Mouse (Mus musculus) spleen, embryonic (tissue): ENCODE measurements around the gene Prex1.

ENCODE experiments used
- CTCF ChIA-PET: fragments of 350-600 bp; sonication (Branson Sonifier 250); formaldehyde crosslinking; loops from one replicate; lab custom pipeline; 2022; lab: Charles Lee

The Prex1 gene

DNA sequence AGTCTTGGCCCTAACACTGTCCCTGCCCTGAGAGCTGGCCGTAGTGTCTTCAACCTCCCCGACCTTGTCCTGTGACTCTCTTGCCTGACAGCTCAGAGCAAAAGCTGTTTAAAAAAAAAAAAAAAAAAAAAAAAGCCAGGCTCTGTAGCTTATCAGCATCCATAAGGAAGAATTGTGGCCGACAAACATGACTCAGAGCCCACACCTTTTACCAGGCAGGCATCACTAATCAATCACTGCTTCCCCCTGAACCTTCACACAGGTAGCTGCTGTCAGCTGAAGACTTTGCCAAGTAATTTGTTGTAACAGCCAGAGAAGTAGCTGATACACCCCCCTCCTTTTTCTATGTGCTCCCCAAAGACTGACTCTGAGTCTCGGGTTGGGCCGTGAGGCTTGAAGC, 140.0 kb downstream of the Prex1 start:
- CTCF ChIA-PET, result interaction anchor here (0.6 to 0.7 kb wide), 2 partner anchors 29 to 188 kb away, joined by 3 to 4 read pairs; no protein-coding TSS in a partner anchor

GRCm38 (mm10) chr2:166572297-166572696, 141.3 kb downstream of the Prex1 start:
- CTCF ChIA-PET, result no interaction called here

- CTCF ChIA-PET, result no interaction called here
These were observed 144.4 kb downstream of the Prex1 start for GRCm38 (mm10) chr2:166569182-166569581.

- CTCF ChIA-PET, result no interaction called here
These were observed 148.1 kb downstream of the Prex1 start for GRCm38 (mm10) chr2:166565503-166565902.

DNA sequence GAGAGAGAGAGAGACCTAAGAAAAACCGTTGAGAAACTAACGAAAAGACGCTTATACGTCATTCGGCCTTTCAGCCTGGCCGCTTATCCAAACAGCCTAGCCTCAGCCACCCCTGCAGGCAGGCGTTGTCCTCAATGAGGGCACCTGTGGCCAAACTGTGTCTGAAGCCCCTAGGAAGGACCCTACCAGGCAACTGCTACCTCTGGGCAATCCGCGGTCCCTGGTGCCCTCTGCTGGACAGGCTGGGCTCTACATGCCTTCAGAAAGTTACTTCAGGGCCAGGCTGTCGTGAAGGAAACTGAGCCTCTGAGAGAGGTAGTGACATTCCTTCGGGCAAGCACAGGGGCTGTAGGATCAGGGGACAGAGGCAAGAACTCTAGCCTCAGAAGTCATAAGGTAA, 149.2 kb downstream of the Prex1 start:
- CTCF ChIA-PET, result no interaction called here

- CTCF ChIA-PET, result no interaction called here
These were observed 149.7 kb downstream of the Prex1 start for GRCm38 (mm10) chr2:166563890-166564289.

GRCm38 (mm10) chr2:166563076-166563475, 150.6 kb downstream of the Prex1 start:
- CTCF ChIA-PET, result interaction anchor here (0.6 kb wide), 1 partner anchor 460 kb away, joined by 3 read pairs; no protein-coding TSS in a partner anchor

DNA sequence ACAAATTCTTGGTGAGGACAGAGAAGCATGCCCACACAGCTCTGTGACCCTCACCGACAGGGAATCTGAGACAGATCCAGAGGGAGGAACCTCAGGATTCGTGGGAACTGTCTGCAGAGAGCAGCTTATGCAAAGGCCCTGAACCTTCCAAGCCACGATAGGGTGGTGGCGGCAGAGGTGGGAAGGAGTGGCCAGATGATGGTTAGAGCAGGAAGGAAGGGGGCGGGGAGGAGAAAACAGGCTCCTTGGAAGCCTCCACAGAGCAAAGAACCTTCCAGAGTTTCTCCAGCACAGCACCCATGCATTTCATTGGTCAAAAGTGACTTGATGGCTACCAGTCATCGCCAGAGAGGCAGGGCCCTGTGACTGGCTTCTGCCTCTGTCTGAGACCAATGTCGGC, 151.9 kb downstream of the Prex1 start:
- CTCF ChIA-PET, result no interaction called here

GRCm38 (mm10) chr2:166560826-166561225, 152.8 kb downstream of the Prex1 start:
- CTCF ChIA-PET, result no interaction called here

GRCm38 (mm10) chr2:166559531-166559930, 154.1 kb downstream of the Prex1 start:
- CTCF ChIA-PET, result no interaction called here

GRCm38 (mm10) chr2:166555508-166555907, 158.1 kb downstream of the Prex1 start:
- CTCF ChIA-PET, result interaction anchor here (0.9 kb wide), 1 partner anchor 28 kb away, joined by 3 read pairs; no protein-coding TSS in a partner anchor

DNA sequence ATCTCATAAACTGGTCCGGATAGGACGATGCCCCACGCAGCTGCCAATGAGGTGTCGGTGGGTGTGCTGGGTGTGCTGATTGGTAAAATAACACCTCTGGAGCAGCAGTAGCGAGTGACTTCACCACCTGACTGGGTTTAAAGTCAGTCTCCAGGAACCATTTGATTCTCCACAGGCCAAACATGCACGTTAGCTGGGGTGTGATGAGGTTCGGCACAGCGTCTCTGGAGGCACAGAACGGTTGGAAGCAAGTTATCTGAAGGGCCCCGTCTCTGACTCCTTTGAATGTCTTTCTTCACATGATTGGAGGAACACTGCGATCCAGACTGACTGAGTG, 159.5 kb downstream of the Prex1 start:
- CTCF ChIA-PET, result no interaction called here

DNA sequence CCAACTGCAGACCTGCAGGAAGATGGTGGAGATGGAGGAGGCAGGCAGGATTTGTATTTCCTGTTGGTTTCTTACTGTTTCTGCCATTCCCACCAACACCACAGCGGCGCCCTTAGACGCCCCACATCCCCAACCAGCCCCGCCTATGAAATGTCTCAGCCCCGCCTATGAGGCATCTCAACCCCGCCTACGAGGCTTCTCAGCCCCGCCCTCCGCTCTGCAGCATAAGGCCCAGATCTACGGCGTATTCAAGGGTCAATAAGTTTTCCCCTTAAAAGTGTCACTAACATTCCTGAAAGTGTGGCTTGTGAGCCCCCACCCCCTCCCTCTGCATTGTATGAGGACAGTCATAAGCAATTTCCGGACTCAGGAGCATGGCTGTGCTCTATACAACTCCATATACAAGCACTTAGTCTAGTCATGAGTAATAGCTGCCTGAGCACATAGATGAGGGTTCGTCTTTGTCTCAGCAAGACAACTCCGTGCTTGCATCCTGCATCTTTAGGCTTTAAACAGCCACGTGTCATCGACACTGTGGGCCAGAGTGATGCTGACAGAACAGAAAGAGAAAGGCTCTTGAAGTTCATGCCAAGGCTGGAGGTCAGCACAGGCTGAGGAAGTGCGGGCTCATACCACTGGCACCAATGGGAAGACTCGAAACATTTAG, 160.0 kb downstream of the Prex1 start:
- CTCF ChIA-PET, result no interaction called here

DNA sequence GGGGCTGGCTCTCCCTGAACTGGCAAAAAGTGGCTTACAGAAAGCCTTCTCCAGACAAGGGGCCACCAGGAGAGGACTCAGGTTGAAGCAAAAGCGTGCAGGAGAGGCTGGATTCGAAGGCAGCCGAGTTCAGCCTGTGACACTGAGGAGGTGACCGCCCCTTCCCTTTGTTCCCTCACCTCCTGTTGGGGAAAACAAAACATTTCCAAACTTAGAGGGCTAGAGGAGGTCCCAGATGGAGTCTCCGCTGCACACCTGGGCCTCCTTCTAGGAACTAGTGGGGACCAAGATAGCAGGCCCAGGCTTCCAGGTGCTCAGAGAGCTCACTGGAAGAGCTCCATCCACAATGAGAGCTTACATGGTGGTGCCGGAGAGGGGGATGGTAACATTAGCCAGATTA, 161.0 kb downstream of the Prex1 start:
- CTCF ChIA-PET, result no interaction called here

- CTCF ChIA-PET, result interaction anchor here (0.7 kb wide), 1 partner anchor 289 kb away, joined by 3 read pairs; no protein-coding TSS in a partner anchor
These were observed 161.7 kb downstream of the Prex1 start for GRCm38 (mm10) chr2:166551831-166552498.

DNA sequence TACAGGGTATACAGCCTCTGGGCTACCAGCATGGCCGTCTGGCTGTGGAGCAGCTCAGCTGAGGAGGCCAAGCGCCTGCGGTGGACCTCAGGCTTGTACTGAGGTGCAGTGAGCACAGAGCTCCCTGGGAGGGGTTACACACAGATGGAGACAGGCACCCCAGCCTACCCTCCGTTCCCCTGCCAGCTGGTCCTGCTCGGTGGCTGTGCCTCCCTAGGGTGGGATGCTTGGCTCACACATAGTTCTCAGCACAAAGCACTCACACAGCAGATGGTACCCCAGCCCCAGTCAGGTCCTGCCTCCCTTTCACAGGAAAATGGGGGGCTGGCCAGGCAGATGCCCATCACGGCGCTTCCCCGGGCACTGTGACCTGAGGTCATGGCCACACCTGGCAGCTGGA, 163.8 kb downstream of the Prex1 start:
- CTCF ChIA-PET, result no interaction called here

GRCm38 (mm10) chr2:166549069-166549468, 164.6 kb downstream of the Prex1 start:
- CTCF ChIA-PET, result no interaction called here

GRCm38 (mm10) chr2:166545580-166545979, 168.1 kb downstream of the Prex1 start:
- CTCF ChIA-PET, result no interaction called here

DNA sequence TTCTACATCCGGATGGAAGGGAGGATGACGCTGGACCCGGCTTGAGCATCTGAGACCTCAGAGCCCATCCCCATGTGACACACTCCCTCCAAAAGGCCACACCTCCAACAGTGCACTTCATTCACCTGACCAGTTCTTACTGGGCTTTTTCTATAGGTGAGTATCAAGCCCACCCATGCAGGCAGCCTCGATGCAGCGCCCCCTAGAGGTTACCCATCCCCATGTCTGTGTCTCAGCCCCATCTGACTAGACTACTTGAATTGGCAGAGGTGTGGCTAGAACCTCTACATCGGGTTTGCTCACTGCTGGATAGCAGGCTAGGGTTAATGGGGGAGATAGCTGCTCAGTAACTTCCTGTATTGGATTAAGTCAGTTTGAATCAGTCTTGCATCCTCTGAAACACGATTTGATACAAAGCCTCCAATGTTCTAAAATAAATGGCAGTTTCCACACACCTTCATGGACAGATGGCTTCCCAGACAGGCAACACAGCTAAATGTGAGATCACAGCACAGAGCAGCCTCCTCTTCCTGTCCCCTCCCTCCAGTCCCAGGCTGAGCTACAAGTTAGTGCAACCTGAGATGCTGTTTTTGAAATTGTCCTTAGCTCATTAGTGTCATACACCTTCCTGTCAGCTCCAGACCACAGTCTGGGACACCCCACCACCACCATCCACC, 168.9 kb downstream of the Prex1 start:
- CTCF ChIA-PET, result interaction anchor here (0.5 kb wide), 1 partner anchor 207 kb away, joined by 15 read pairs; no protein-coding TSS in a partner anchor

GRCm38 (mm10) chr2:166541112-166541928, 172.3 kb downstream of the Prex1 start:
- CTCF ChIA-PET, result no interaction called here

- CTCF ChIA-PET, result no interaction called here
These were observed 173.4 kb downstream of the Prex1 start for GRCm38 (mm10) chr2:166540216-166540615.

- CTCF ChIA-PET, result no interaction called here
These were observed 176.7 kb downstream of the Prex1 start for GRCm38 (mm10) chr2:166536896-166537295.
